Mouse (Mus musculus) forebrain, embryonic 16.5 days (tissue): ENCODE results near the gene Tlr12. TPM values are rescaled to one million over a fixed set of nuclear protein-coding genes. Genes with fewer than 3 reads are reported as not detected.

Experiments
- ATAC-seq: fragments of 200-750 bp; cut with Nextera tagmentation; 2 replicates; pipeline ENCODE4 v1.8.0; 2017; ENCODE audit warnings: mild to moderate bottlenecking, moderate library complexity
- H3K27ac ChIP-seq: fragments of 300-500 bp; sonication (generic); 2 replicates; pipeline ENCODE4 v1.5.1; 2014; ENCODE audit warnings: low read length, control low read depth
- H3K27me3 ChIP-seq: fragments of 300-500 bp; sonication (generic); replicated peaks from 2 replicates; pipeline ENCODE4 v1.6.1; 2014; ENCODE audit warnings: low read length; ENCODE audit not compliant: control insufficient read depth, insufficient read depth
- H3K36me3 ChIP-seq: fragments of 300-500 bp; sonication (generic); 2 replicates; pipeline ENCODE4 v1.6.1; 2014; ENCODE audit not compliant: control insufficient read depth, insufficient read depth
- H3K4me1 ChIP-seq: fragments of 300-500 bp; sonication (generic); replicated peaks from 2 replicates; pipeline ENCODE4 v1.6.1; 2014; ENCODE audit warnings: low read length; ENCODE audit not compliant: control insufficient read depth, insufficient read depth
- H3K4me2 ChIP-seq: fragments of 300-500 bp; sonication (generic); 2 replicates; pipeline ENCODE4 v1.6.1; 2014; ENCODE audit warnings: mild to moderate bottlenecking, low read length, control low read depth
- H3K4me3 ChIP-seq: fragments of 300-500 bp; sonication (generic); replicated peaks from 2 replicates; pipeline ENCODE4 v1.5.1; 2014; ENCODE audit warnings: mild to moderate bottlenecking, low read length, control low read depth
- H3K9ac ChIP-seq: fragments of 300-500 bp; sonication (generic); replicated peaks from 2 replicates; pipeline ENCODE4 v1.6.1; 2014; ENCODE audit warnings: low read depth, low read length, control low read depth
- H3K9me3 ChIP-seq: fragments of 300-500 bp; sonication (generic); 2 replicates; pipeline ENCODE4 v1.6.1; 2016; ENCODE audit warnings: low read length; ENCODE audit not compliant: control insufficient read depth
- WGBS: fragments of 180-500 bp; shearing (Covaris S2); extraction: QIAGEN DNeasy Blood & Tissue Kit; methylation state at CpG from one replicate; pipeline ENCODE4 v1.1.7; 2014; 5-methylcytosine and 5-hydroxymethylcytosine counted together
- polyA plus RNA-seq: library from polyadenylated mRNA; unstranded; fragments of >200 nt; fragmentation: Nextera tagmentation; extraction: Ambion mirVana; gene quantifications from 2 replicates; pipeline ENCODE4 v1.2.1, GENCODE M21; 2015

Gene Tlr12
- polyA plus RNA-seq, 1 experiment from 2014 or later = 1.6 TPM

DNA sequence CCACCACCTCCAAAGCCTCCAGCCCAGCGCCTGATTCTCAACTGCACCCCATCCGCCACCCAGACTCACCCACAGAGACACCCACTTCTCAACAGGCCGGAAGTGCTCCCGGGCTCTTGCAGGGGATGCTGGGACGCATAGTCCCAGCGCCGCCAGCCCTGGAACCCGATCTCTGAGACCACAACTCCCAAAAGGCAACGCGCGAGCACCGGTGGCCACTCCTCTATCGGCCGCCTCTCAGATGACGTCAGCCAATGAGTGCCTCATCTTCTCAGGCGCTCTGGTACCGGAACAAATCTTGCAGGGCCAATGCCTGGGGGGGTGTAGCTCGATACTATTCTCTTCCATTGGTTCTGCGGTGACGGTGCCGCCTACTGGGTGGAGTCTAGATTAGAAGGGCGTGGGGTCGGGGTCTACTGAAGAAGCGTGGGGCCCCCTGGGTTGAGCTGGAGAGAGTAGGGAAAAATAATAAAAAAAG lies 8.5 kb downstream of the Tlr12 start, which contains the start of gene Zscan20:
Gene Zscan20 (minus strand): TSS at position 174 of the 478 bp plus-strand sequence.
- WGBS = under 1% methylated on average over 23 of the region's 24 CpGs

DNA sequence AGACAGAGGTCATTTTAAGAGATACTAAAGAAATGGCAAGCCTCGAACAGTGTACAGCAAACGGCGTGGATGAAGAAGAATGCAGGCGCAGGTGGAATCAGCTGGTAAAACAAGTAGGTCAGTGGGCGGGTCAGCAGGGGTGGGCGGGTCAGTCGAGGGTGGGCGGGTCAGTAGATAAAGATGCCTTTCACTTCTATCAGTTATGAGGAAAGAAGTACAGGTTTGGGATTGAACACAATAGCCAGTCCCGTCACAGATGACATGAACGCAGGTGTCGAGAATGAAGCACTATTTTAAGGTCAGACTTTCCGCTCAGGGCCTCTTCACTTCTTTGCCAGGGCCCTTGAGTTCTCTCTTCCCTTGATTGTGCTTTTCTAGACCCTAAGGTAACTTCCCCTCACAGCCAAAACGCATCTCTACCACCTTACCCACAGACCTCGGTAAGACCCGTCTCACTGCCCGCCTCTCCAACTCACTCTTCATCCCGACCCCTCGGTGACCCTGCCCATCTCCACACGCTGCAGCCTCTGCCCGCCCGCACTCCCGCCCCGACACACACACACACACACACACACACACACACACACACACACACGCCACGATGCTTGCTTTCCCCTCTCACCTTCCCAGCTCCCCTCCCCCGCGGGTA lies 9.0 kb downstream of the Tlr12 start:
- Histone ChIP-seq H3K27me3 (no peaks in the 10 kb centered on the region), H3K4me2 (peak overlapping the region; percentile 76), H3K4me1 (peaks cover 24% of the 10 kb centered on the region), H3K9ac (peak overlapping the region; percentile 73), H3K36me3 (no peaks in the 10 kb centered on the region; the same call in 1 of the 2 replicates), H3K27ac (no peak overlapping the region), H3K9me3 (no peaks in the 10 kb centered on the region), H3K4me3 (peak overlapping the region; percentile 70)
- 9% methylated on average over 22 of the region's 27 CpGs for WGBS
- no peak for ATAC-seq

More for the DNA sequence above, 8.5 kb downstream of the Tlr12 start, which contains the start of gene Zscan20:
- ATAC-seq = peak; percentile 97
- Histone ChIP-seq H3K4me1 (peaks cover 24% of the 10 kb centered on the region), H3K9ac (peak within 1 kb of the TSS; percentile 73), H3K4me2 (peak within 1 kb of the TSS; percentile 76), H3K9me3 (no peaks in the 10 kb centered on the region), H3K4me3 (peak within 1 kb of the TSS; percentile 70), H3K27ac (no peak within 1 kb of the TSS), H3K27me3 (no peaks in the 10 kb centered on the region), H3K36me3 (no peaks in the 10 kb centered on the region; the same call in 1 of the 2 replicates)

DNA sequence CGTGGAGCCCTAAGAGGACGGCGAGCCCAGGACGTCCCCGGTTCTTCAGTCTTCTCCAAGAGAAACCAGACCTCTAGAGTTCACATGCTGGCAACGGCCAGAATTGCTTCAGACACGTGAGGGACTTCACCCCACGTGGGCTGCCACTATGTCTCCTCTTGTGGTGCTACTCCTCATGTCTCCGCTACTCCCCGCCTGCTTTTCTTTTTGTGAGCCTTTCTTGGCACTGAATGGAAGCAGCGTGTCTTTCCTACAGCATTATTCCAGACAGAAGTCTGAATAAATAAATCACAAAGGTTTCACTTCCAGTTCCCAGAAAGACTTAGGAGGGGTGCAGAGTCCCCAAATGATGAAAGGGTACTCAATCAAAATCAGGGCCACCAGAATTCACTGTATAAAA lies 10.8 kb downstream of the Tlr12 start:
- no peak overlapping the region for H3K27ac ChIP-seq
- H3K36me3 ChIP-seq = peaks cover 6% of the 10 kb centered on the region
- H3K4me3 ChIP-seq = no peak overlapping the region
- H3K27me3 ChIP-seq = no peaks in the 10 kb centered on the region
- 75% methylated on average over 11 of the region's 11 CpGs for WGBS
- H3K4me1 ChIP-seq = peaks cover 24% of the 10 kb centered on the region
- no peak overlapping the region for H3K4me2 ChIP-seq
- H3K9me3 ChIP-seq = no peaks in the 10 kb centered on the region
- H3K9ac ChIP-seq = no peak overlapping the region
- ATAC-seq = no peak

DNA sequence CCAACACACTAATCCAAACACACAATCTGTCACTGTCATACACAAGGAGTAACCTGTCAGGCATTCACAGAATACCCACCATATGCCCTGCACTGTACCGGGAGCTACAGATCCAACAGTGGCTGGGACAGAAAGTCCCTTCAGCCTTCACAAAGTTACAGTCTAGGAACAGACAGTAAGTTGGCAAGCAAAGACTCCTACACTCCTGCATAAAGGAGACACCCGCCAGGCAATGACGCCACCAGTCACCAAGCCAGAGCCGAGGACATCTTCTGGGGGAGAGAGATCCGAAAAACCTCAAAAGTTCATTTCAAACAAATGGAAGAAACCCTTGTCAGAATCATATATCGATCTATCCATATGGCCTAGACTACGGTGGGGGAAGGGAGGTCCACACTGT lies 11.8 kb downstream of the Tlr12 start:
- Histone ChIP-seq H3K36me3 (peaks cover 9% of the 10 kb centered on the region), H3K4me1 (peaks cover 24% of the 10 kb centered on the region), H3K4me2 (no peak overlapping the region), H3K27ac (no peak overlapping the region), H3K9me3 (no peaks in the 10 kb centered on the region), H3K4me3 (no peak overlapping the region), H3K27me3 (no peaks in the 10 kb centered on the region), H3K9ac (no peak overlapping the region)
- ATAC-seq = no peak
- WGBS = 92% methylated on average over 7 of the region's 7 CpGs

DNA sequence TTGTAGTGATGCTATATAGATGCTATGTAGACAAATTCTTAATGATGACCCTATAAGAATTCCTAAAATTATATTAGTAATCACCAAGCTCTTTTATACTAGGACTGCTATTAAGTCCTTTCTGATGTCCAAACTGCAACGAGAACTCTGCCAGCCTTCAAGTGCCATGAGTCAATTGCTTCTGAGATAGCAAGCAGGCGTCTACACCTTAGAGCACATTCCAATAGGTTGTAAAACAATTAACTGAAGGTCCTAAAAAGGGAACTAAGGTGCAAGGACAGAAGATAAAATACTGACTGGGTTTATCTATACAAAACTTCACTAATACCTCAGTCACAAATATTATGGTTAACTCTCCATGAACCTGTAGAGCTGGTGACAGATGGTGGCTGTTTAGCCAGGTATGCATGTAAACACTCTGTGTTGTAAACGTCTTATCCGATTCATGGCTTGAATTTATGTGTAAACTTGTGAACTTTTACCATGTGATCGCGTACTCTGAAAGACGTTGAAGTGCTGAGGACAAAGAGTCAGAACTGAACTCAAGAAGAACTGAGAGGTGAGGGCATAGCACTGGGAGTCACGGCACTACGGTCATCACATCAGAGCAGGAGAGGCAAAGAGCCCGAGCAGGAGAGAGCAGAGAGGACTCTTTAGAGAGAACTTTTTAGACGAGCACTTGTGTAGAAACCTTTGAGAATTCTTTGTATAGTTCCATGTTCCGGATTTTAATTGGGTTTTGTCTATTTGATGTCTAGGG lies 20.4 kb downstream of the Tlr12 start:
- Histone ChIP-seq H3K4me1 (no peaks in the 10 kb centered on the region), H3K9me3 (no peaks in the 10 kb centered on the region), H3K4me2 (no peak overlapping the region), H3K36me3 (peaks cover 10% of the 10 kb centered on the region; the same call in 1 of the 2 replicates), H3K9ac (no peak overlapping the region), H3K27me3 (no peaks in the 10 kb centered on the region), H3K4me3 (no peak overlapping the region), H3K27ac (no peak overlapping the region)
- WGBS = 87% methylated on average over 12 of the region's 12 CpGs
- ATAC-seq = no peak

DNA sequence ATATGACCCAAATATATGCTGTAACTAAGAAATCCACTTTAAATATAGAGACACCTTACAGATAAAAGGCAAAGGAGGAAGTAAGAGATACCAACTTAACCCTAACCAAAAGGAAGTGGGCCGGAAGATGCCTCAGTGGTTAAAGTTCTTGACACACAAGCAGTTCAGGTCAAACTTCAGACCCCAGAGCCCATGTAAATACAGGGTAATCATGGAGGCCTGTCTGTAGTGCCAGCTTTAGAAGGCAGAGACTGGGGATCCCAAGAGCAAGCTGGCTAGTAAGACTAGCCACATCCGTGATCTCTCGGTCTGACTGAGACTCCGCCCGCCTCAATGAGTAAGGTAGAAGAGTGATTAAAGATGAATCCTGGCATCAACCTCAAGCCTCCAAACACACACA lies 24.4 kb downstream of the Tlr12 start:
- Histone ChIP-seq H3K36me3 (peaks cover 6% of the 10 kb centered on the region), H3K4me1 (no peaks in the 10 kb centered on the region), H3K9ac (no peak overlapping the region), H3K4me3 (no peak overlapping the region), H3K27ac (no peak overlapping the region), H3K4me2 (no peak overlapping the region), H3K27me3 (no peaks in the 10 kb centered on the region), H3K9me3 (no peaks in the 10 kb centered on the region)
- ATAC-seq = no peak
- WGBS = 93% methylated on average over 5 of the region's 5 CpGs

DNA sequence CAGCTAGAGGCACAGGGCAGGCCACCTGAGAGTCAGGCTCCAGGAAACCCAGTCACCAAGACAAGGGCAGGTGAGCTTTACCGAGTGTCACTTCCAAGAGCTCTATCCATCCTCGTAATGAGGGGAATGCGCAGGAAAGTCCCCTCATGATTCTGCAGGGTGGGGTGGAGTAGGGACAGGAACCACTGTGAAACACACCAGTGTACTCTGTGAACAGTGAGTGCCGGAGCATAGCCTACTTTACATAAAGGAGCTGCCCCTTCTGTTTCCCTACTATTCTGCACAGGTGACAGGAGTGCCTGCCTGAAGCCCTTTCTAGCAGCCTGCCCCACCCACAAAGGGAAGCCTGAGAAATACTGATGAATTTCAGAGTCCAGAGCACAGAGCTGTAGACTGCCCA lies 25.1 kb downstream of the Tlr12 start:
- Histone ChIP-seq H3K27ac (no peak overlapping the region), H3K9ac (no peak overlapping the region), H3K36me3 (peaks cover 8% of the 10 kb centered on the region), H3K27me3 (no peaks in the 10 kb centered on the region), H3K4me1 (no peaks in the 10 kb centered on the region), H3K4me2 (no peak overlapping the region), H3K9me3 (no peaks in the 10 kb centered on the region), H3K4me3 (no peak overlapping the region)
- ATAC-seq = no peak
- 95% methylated on average over 4 of the region's 4 CpGs for WGBS

DNA sequence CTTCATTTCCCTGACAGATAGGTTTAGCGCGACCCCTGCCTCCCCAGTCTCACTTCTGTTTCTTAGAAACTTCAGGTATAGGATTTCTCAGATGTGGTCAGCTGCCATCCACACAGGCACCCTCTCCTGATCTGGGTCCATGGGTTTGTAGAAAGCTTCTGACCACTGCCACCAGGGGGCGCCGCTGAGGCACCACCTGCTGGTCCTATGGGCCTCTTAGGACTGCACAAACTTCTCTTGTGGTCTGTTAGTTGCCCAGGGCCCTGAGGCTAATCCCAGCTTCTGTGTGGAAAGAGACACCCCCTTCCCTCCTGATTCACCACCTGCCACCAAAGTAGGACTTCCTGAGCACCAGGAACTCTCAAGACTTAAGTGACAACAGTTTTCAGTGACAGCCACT lies 39.2 kb downstream of the Tlr12 start:
- WGBS = 62% methylated on average over 4 of the region's 4 CpGs
- H3K4me2 ChIP-seq = no peak overlapping the region
- no peaks in the 10 kb centered on the region for H3K27me3 ChIP-seq
- H3K27ac ChIP-seq = no peak overlapping the region
- no peak overlapping the region for H3K4me3 ChIP-seq
- peaks cover 37% of the 10 kb centered on the region for H3K36me3 ChIP-seq
- peaks cover 36% of the 10 kb centered on the region for H3K9me3 ChIP-seq
- no peak for ATAC-seq
- no peak overlapping the region for H3K9ac ChIP-seq
- H3K4me1 ChIP-seq = no peaks in the 10 kb centered on the region

DNA sequence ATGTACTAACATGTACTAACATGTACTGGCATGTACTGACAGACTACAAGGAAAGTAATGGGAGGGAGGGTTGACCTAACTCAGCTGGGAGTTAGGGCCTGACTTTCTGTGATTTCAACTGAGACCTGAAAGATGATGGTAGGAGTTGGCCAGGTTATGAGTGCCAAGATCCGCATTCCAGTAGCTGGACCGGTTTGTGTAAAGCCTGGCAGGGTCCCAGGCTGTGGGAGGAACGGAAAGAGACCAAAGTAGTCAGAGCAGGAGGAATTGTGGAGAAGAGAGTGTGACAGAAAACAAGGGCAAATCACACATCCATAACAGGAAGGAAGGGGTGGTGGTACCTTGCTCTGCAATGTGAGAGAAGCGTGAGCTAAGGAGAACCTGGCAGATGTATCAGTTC lies 42.6 kb downstream of the Tlr12 start:
- ATAC-seq = no peak
- Histone ChIP-seq H3K9ac (no peak overlapping the region), H3K9me3 (peaks cover 5% of the 10 kb centered on the region), H3K36me3 (peaks cover 9% of the 10 kb centered on the region), H3K4me1 (no peaks in the 10 kb centered on the region), H3K27ac (no peak overlapping the region), H3K4me3 (no peak overlapping the region), H3K27me3 (no peaks in the 10 kb centered on the region), H3K4me2 (no peak overlapping the region)
- WGBS = 90% methylated on average over 4 of the region's 4 CpGs
